Mouse (Mus musculus) lung, postnatal 4 days (tissue): ENCODE results near the gene Mb.
"Not testable (repeated sequence)": the region's sequence is repeated elsewhere in the genome, so short reads cannot be mapped to it uniquely, and the experiment has no call there.

Experiments used
- DNase-seq, 2 experiments: peaks; one replicate each; pipeline ENCODE4 v3.0.0; 2021

The Mb gene

DNA sequence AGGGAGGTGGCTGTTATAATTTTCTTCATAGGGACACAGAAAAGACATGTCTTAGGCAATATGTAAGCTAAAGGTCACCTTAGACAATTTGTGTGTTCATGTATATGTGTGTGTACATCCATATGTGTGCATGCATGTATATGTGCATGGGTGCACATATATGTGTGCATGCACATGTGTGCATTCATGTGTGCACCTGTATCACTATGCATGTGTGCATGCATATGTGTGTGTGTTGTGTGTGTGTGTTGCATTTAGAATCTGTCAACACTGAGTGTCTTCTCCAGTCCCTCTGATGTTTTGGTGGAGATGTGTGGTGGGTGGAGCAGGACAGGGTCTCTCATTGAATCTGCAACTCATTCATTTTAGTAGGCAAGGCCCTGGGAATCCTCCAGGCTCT lies 12.3 kb upstream of the Mb start:
- DNase-seq = no peak

GRCm38 (mm10) chr15:77059416-77059815 lies 8.9 kb upstream of the Mb start:
- not testable (repeated sequence) for DNase-seq

- DNase-seq = no peak
Observed at GRCm38 (mm10) chr15:77058566-77058965, 8.1 kb upstream of the Mb start.

DNA sequence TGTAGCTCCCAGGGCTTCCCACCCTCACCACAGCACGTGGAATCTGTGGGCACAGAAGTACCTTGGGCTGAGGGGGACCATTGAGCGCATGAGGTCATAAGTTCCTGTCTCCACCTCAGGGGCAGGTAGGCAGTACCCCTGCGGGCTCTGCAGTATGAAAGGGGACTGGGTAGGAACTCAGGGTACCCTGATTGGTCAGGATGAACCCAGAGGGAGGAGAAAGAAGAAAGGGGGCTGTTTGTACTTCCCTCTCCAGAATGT lies 6.3 kb upstream of the Mb start:
- DNase-seq = no peak

GRCm38 (mm10) chr15:77056001-77056790 lies 5.7 kb upstream of the Mb start:
- DNase-seq = no peak

- DNase-seq = no peak
Observed at GRCm38 (mm10) chr15:77054611-77055175, 4.2 kb upstream of the Mb start.

DNA sequence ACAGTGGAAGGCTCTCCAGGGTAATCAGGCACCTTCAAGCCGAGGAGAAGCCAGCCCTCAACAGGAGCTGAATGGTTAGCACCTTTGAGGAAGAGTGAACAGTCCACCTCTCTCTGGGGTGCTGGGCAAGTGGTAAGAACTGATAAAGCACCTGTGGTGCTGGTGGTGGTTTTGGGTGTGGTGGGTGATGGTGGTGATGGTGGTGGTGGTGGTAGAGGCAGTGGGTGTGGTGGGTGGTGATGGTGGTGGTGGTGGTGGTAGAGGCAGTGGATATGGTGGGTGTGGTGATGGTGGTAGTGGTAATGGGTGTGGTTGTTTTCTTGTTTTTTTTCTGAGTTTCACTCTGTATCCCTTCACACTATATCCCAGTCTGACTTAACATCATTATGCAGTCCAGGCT lies 2.6 kb upstream of the Mb start:
- DNase-seq = no peak

DNA sequence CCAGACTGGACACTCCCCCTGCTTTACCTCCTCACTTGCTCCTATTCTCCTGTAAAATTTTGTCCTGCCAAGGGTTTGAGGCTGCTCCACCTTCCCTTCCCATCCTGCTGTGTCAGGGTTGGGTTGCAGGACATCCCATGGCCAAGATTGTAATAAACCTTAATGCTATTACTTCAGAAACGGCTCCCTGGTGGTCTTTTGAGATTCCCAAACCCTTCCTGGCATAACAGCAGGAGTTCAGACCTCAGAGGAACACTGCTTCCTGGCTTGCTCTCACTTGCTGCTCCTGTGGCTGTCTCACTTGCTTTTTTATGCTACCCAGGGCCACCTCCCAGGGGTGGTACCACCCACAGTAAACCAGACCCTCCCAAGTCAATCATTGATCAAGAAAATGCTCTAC lies 1.7 kb upstream of the Mb start:
- DNase-seq = no peak

GRCm38 (mm10) chr15:77045609-77046008 lies 4.9 kb downstream of the Mb start:
- no peak for DNase-seq

- DNase-seq = no peak
Observed at GRCm38 (mm10) chr15:77044597-77045320, 5.7 kb downstream of the Mb start, which contains the start of gene Apol6. Apol6 (plus strand) TSS chr15:77044729.

DNA sequence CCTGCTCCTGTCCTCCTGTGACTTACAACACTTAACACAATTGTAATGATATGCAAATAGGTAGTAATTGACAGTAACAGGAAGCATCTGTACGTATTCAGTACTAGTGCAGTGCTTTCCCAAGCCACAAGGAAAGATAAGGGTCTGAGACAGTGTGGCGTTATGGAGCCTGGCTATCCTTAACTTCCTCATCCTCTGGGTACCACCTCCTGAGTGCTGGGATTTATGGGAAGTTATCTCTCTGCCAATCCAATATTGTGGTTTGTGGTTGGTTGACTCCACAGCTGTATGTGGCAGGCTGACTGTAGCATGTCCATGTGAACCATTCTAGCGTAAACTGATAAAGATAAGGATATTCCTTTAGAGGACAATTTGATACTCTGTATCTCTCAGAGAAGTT lies 9.7 kb downstream of the Mb start:
- no peak for DNase-seq

- DNase-seq = no peak
Observed at GRCm38 (mm10) chr15:77039211-77039700, 11.2 kb downstream of the Mb start.

DNA sequence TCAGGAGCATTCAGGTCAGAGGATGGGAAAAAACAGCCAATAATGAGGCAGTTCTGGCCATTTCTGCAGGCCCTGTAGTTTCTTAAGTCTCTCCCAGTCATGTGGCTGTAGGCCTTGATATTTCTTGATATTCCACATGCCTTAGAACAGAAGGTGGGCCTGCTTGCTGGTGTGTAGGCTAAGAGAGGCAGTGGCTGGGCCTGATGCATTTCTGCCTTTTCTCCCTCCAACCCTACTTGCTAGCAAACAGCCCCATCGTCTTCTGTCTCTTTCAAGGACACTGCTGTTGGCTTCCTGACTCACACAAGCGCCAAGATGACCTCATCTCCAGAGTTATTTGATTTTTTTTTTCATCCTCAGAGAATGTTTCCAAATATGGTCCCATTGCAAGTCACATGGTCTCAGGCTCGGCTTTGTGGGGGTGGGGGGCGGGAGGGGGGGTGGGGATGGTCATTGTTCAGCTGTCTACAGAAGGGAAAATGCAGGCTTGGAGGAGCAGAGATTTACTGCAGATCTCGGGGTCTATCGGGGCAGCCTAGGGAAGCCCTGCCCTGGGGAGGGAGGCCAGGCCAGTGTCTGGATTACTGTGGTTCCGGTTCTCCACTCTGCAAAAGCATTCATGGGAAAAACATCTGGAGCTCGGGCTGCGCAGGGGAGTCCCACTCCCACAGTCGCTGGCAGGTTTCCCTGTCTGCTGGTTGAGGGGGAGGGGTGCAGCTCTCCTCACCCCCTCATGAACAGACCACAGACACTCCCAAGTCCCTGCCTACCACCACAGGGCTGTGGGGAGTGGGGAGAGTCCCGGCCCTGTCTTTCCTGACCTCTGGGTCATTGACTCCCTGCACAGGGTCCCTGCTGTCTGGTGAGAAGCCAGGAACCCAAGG lies 12.9 kb downstream of the Mb start:
- DNase-seq = peak; percentile 70 to 83

GRCm38 (mm10) chr15:77036989-77037277 lies 13.5 kb downstream of the Mb start:
- no peak for DNase-seq

GRCm38 (mm10) chr15:77036320-77036988 lies 14.0 kb downstream of the Mb start:
- DNase-seq = peak; percentile 71 to 87

GRCm38 (mm10) chr15:77035643-77036042 lies 14.8 kb downstream of the Mb start:
- no peak for DNase-seq

GRCm38 (mm10) chr15:77034526-77034925 lies 15.9 kb downstream of the Mb start:
- no peak for DNase-seq

- no peak for DNase-seq
Observed at GRCm38 (mm10) chr15:77031271-77031670, 19.2 kb downstream of the Mb start.

GRCm38 (mm10) chr15:77029331-77029991 lies 21.0 kb downstream of the Mb start:
- peak in 1 of 2 experiments; percentile 62 for DNase-seq

- no peak for DNase-seq
Observed at GRCm38 (mm10) chr15:77027675-77028074, 22.8 kb downstream of the Mb start.

GRCm38 (mm10) chr15:77027117-77027516 lies 23.4 kb downstream of the Mb start:
- DNase-seq = no peak
